Mouse (Mus musculus) forebrain, postnatal 0 days (tissue): Measurements from ENCODE around the gene Klhl26. TPM values are rescaled to one million over a fixed set of nuclear protein-coding genes. Genes with fewer than 3 reads are reported as not detected.

Source experiments
- ATAC-seq: fragments of 200-750 bp; cut with Nextera tagmentation; 2 replicates; pipeline ENCODE4 v1.8.0; 2017; ENCODE audit warnings: mild to moderate bottlenecking, moderate library complexity
- DNase-seq: peaks from one replicate; pipeline ENCODE4 v3.0.0-alpha.2; 2015
- H3K27ac ChIP-seq: fragments of 300-500 bp; sonication (generic); 2 replicates; pipeline ENCODE4 v1.5.1; 2014; ENCODE audit warnings: low read depth, mild to moderate bottlenecking, antibody characterized with exemption, low read length, moderate library complexity, mixed read lengths
- H3K27me3 ChIP-seq: fragments of 300-500 bp; sonication (generic); 2 replicates; pipeline ENCODE4 v1.6.1; 2014; ENCODE audit warnings: mild to moderate bottlenecking, low read length, mixed read lengths; ENCODE audit not compliant: insufficient read depth
- H3K36me3 ChIP-seq: fragments of 300-500 bp; sonication (generic); 2 replicates; pipeline ENCODE4 v1.6.1; 2014; ENCODE audit warnings: mild to moderate bottlenecking, moderate library complexity; ENCODE audit not compliant: insufficient read depth
- H3K4me1 ChIP-seq: fragments of 300-500 bp; sonication (generic); 2 replicates; pipeline ENCODE4 v1.6.1; 2014; ENCODE audit warnings: antibody characterized with exemption; ENCODE audit not compliant: insufficient read depth
- H3K4me2 ChIP-seq: fragments of 300-500 bp; sonication (generic); 2 replicates; pipeline ENCODE4 v1.6.1; 2014; ENCODE audit warnings: low read depth, mild to moderate bottlenecking, moderate library complexity
- H3K4me3 ChIP-seq: fragments of 300-500 bp; sonication (generic); 2 replicates; pipeline ENCODE4 v1.5.1; 2014; ENCODE audit warnings: low read depth, low read length, mixed read lengths
- H3K9ac ChIP-seq: fragments of 300-500 bp; sonication (generic); 2 replicates; pipeline ENCODE4 v1.6.1; 2014; ENCODE audit warnings: mild to moderate bottlenecking
- H3K9me3 ChIP-seq: fragments of 300-500 bp; sonication (generic); 2 replicates; pipeline ENCODE4 v1.6.1; 2016; ENCODE audit warnings: low read length
- CTCF ChIP-seq: sonication (generic); IDR thresholded peaks from 2 replicates; pipeline ENCODE4 v1.5.1; 2016; ENCODE audit warnings: antibody characterized with exemption, control low read depth, low read depth
- WGBS: fragments of 180-500 bp; shearing (Covaris S2); extraction: QIAGEN DNeasy Blood & Tissue Kit; methylation state at CpG from one replicate; pipeline ENCODE4 v1.1.7; 2014; 5-methylcytosine and 5-hydroxymethylcytosine counted together
- polyA plus RNA-seq: library from polyadenylated mRNA; unstranded; fragments of >200 nt; fragmentation: Nextera tagmentation; extraction: Ambion mirVana; gene quantifications from 2 replicates; pipeline ENCODE4 v1.2.1, GENCODE M21; 2015
- total RNA-seq: library from RNA; depleted of rRNA; stranded (reverse); fragments of >200 nt; gene quantifications from 2 replicates; pipeline ENCODE4 v1.2.3, GENCODE M21; 2014

Klhl26 gene
- total and polyA plus RNA-seq, 2 experiments from 2014 or later: 34.8 to 35.3 TPM

GRCm38 (mm10) chr8:70466305-70466704 is 10.5 kb downstream of the Klhl26 start:
- Histone ChIP-seq H3K9ac (no peak overlapping the region), H3K27me3 (no peaks in the 10 kb centered on the region), H3K9me3 (no peaks in the 10 kb centered on the region), H3K27ac (no peak overlapping the region), H3K4me3 (no peak overlapping the region), H3K4me2 (no peak overlapping the region), H3K4me1 (no peaks in the 10 kb centered on the region), H3K36me3 (no peaks in the 10 kb centered on the region)
- TF ChIP-seq CTCF: no peak
- 86% methylated on average over 4 of the region's 4 CpGs for WGBS
- no peak for ATAC-seq
- DNase-seq: no peak

- ATAC-seq (no peak), DNase-seq (no peak)
- 96% methylated on average over 4 of the region's 4 CpGs for WGBS
These were observed 11.1 kb downstream of the Klhl26 start for GRCm38 (mm10) chr8:70465701-70466100.

GRCm38 (mm10) chr8:70464162-70464561 is 12.6 kb downstream of the Klhl26 start:
- no peaks in the 10 kb centered on the region for H3K36me3 ChIP-seq
- ATAC-seq (no peak), DNase-seq (no peak)
- no peak overlapping the region for H3K27ac ChIP-seq
- no peaks in the 10 kb centered on the region for H3K4me1 ChIP-seq
- no peaks in the 10 kb centered on the region for H3K27me3 ChIP-seq
- H3K9me3 ChIP-seq: no peaks in the 10 kb centered on the region
- no peak for TF ChIP-seq CTCF
- WGBS: 86% methylated on average over 6 of the region's 6 CpGs
- no peak overlapping the region for H3K4me2 ChIP-seq
- H3K4me3 ChIP-seq: no peak overlapping the region
- H3K9ac ChIP-seq: no peak overlapping the region

More at GRCm38 (mm10) chr8:70465701-70466100, 11.1 kb downstream of the Klhl26 start:
- Histone ChIP-seq H3K9ac (no peak overlapping the region), H3K27me3 (no peaks in the 10 kb centered on the region), H3K4me1 (no peaks in the 10 kb centered on the region), H3K4me2 (no peak overlapping the region), H3K27ac (no peak overlapping the region), H3K4me3 (no peak overlapping the region), H3K36me3 (no peaks in the 10 kb centered on the region), H3K9me3 (no peaks in the 10 kb centered on the region)
- no peak for TF ChIP-seq CTCF

GRCm38 (mm10) chr8:70463306-70463705 is 13.5 kb downstream of the Klhl26 start:
- TF ChIP-seq CTCF: no peak
- ATAC-seq: peak; percentile 53

GRCm38 (mm10) chr8:70462516-70462813 is 14.3 kb downstream of the Klhl26 start:
- Histone ChIP-seq H3K9me3 (no peaks in the 10 kb centered on the region), H3K4me2 (no peak overlapping the region), H3K27me3 (no peaks in the 10 kb centered on the region), H3K27ac (no peak overlapping the region), H3K4me3 (no peak overlapping the region), H3K36me3 (no peaks in the 10 kb centered on the region), H3K4me1 (no peaks in the 10 kb centered on the region), H3K9ac (no peak overlapping the region)
- ATAC-seq: no peak
- no peak for DNase-seq
- no peak for TF ChIP-seq CTCF
- WGBS: 91% methylated on average over 8 of the region's 8 CpGs

More at GRCm38 (mm10) chr8:70463306-70463705, 13.5 kb downstream of the Klhl26 start:
- Histone ChIP-seq H3K4me1 (no peaks in the 10 kb centered on the region), H3K9ac (no peak overlapping the region), H3K27me3 (no peaks in the 10 kb centered on the region), H3K4me2 (no peak overlapping the region), H3K9me3 (no peaks in the 10 kb centered on the region), H3K4me3 (no peak overlapping the region), H3K27ac (no peak overlapping the region), H3K36me3 (no peaks in the 10 kb centered on the region)
- peak; percentile 21 for DNase-seq
- 47% methylated on average over 4 of the region's 4 CpGs for WGBS

- H3K9ac ChIP-seq: no peak overlapping the region
- no peak overlapping the region for H3K27ac ChIP-seq
- H3K4me1 ChIP-seq: no peaks in the 10 kb centered on the region
- H3K4me3 ChIP-seq: no peak overlapping the region
- DNase-seq: no peak
- 90% methylated on average over 16 of the region's 16 CpGs for WGBS
- H3K4me2 ChIP-seq: no peak overlapping the region
- no peaks in the 10 kb centered on the region for H3K27me3 ChIP-seq
- H3K36me3 ChIP-seq: no peaks in the 10 kb centered on the region
- H3K9me3 ChIP-seq: no peaks in the 10 kb centered on the region
- TF ChIP-seq CTCF: no peak
- ATAC-seq: no peak
These were observed 14.8 kb downstream of the Klhl26 start for GRCm38 (mm10) chr8:70461765-70462515.

- no peaks in the 10 kb centered on the region for H3K36me3 ChIP-seq
These were observed 16.2 kb downstream of the Klhl26 start for GRCm38 (mm10) chr8:70460606-70461005.

More at GRCm38 (mm10) chr8:70460606-70461005, 16.2 kb downstream of the Klhl26 start:
- H3K4me3 ChIP-seq: no peak overlapping the region
- H3K27me3 ChIP-seq: no peaks in the 10 kb centered on the region
- no peak overlapping the region for H3K4me2 ChIP-seq
- 77% methylated on average over 9 of the region's 9 CpGs for WGBS
- ATAC-seq: no peak
- no peaks in the 10 kb centered on the region for H3K4me1 ChIP-seq
- no peaks in the 10 kb centered on the region for H3K9me3 ChIP-seq
- no peak for DNase-seq
- no peak overlapping the region for H3K27ac ChIP-seq
- H3K9ac ChIP-seq: no peak overlapping the region
- no peak for TF ChIP-seq CTCF
